Mouse (Mus musculus) layer of hippocampus, adult 2 months (tissue): Measurements from ENCODE around the gene Megf8. TPM values are rescaled to one million over a fixed set of nuclear protein-coding genes. Genes with fewer than 3 reads are reported as not detected.

Experiments used
- DNase-seq, 2 experiments: peaks; one replicate each; pipeline ENCODE4 v3.0.0; 2022; ENCODE audit warnings: low spot score in 2 of 2
- H3K27ac ChIP-seq: fragments of 200-600 bp; 2 replicates; pipeline ENCODE4 v1.8.1; 2022
- H3K4me3 ChIP-seq: fragments of 200-600 bp; 2 replicates; pipeline ENCODE4 v1.8.1; 2022; ENCODE audit warnings: mild to moderate bottlenecking
- CTCF ChIP-seq: fragments of 200-600 bp; conservative IDR thresholded peaks from 2 replicates; pipeline ENCODE4 v1.8.1; 2022; ENCODE audit warnings: antibody characterized with exemption, mild to moderate bottlenecking, moderate library complexity
- long read RNA-seq, 2 experiments: library from polyadenylated mRNA; stranded (forward); transcript quantifications; one replicate each; pipeline ENCODE4 v2.0.0; 2021; ENCODE audit warnings: borderline mapping rate in 2 of 2
- total RNA-seq, 2 experiments: library from RNA; stranded (reverse); gene quantifications; 2 replicates each; pipeline ENCODE4 v1.2.3; 2021

Gene Megf8
- total RNA-seq, result 100 to 1,000 TPM in 1 of 2 experiments, 10 to 100 TPM in 1; 96.9 to 100 TPM
- long read RNA-seq, experiment 1, full-length matches to known transcripts, result 2 of 56 reads
- long read RNA-seq, experiment 1, partial matches to known transcripts, result 50 of 56 reads
- long read RNA-seq, experiment 1, other reads (novel, unspliced or antisense), result 4 of 56 reads
- long read RNA-seq, experiment 2, full-length matches to known transcripts, result 3 of 77 reads
- long read RNA-seq, experiment 2, partial matches to known transcripts, result 28 of 77 reads
- long read RNA-seq, experiment 2, other reads (novel, unspliced or antisense), result 46 of 77 reads

DNA sequence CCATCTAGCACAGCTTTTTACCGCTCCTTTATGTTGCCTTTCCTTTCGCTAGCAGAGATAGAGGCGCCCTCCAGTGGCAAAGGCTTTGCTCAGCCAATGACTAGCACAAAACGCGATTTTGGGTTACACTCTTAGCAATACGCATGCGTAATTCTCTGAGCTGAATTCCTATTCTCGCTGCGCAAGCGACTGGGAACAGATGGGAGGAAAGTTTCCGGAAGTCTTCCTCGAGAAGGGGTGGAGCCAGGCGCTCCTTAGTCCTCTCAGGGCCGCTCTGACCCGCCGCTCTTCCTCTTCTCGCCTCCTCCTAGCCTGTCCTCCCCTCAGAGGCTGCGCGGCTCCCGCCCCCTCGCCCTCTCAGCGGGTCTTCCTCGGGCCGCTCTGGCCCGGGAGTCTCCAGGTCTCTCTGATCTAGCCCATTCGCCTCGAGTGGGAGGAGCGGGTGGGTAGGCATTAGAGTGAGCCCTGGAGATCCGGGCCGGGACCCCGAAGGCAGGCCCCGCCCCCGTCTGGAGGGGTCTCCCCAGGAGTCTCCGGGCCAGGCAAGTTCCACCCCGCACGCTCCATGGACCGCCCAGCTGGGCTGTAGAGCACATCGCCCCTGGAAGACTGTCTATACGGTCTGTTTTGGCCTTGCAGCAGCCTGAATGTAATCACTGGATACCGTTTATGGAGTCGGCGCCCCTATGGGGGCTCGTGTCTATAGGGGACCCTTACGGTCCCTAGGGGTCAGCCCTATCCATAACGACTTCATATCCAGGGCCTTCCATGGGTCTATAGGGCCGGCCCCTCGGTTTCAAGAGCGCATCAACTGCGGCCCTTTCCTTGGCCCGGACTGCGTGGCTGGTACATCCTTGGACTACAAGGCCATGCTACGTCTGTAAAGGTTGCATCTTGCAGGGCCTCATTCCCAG lies at the start of gene Megf8:
Gene Megf8, plus strand, starts transcription at position 633 of the 914 bp plus-strand sequence.
- H3K4me3 ChIP-seq, result peak within 1 kb of the TSS; percentile 77
- TF ChIP-seq CTCF, result peak; percentile 92
- H3K27ac ChIP-seq, result peak within 1 kb of the TSS; percentile 94
- peak; percentile 97 to 98 for DNase-seq

DNA sequence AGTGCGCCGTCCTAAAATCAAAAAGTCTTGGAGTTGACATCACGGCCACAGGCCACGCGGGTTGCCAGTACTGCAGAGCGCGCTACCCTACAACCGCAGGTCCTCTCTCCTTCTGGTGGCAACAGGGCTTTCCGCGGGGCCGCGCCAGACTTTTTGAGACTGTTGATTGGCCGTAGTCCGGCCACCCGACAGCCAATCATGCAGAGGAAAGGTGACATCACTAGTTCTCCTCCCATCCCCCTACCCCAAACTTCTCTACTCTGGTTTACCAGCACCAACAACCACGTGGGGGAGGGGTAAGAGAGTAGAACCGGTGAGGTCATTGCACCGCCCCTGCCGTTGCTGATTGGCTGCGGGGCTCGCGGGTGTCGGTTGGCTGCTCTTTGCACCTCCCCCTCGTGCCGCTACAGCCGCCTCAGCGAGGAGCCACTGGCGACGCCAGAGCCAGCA lies 49.6 kb upstream of the Megf8 start, which contains the start of gene Cic:
Gene Cic, plus strand, starts transcription at position 404 of the 450 bp plus-strand sequence.
- DNase-seq, result peak; percentile 98 to 100
- Histone ChIP-seq H3K4me3 (peak within 1 kb of the TSS; percentile 95), H3K27ac (peak within 1 kb of the TSS; percentile 99)
- TF ChIP-seq CTCF, result peak; percentile 38

DNA sequence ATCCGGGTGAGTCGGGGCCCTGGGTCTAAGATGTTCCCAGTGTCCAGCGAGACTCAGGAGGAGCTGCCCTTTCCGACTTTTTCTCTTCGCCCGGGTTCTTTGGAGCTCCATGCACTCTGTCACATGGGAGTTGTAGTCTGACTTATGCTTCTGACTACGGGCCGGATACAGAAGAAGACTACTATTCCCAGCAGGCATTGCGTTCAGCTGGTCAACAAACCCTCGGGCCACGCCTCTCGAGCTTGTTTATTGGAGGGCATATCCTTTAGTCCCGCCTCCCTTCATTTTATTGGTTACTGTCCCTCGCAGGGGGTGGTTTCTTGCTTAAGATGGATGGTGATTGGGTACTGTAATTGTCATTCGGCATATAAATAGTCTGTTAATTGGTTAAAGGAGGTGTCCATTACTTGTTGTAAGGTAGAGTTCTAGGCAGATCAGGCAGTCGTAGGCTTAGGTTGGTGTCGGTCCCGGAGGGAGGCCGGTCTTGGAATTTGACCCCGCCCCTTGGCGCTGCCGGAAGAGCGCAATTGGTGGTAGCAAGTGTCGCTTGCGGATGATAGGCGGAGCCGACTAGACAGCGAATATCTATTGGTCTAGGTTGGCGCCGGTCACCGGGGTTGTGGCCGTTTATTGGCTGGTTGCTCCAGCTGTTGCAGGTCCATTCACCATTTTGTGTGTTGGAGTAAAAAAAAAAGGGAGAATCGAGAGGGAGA lies 49.1 kb upstream of the Megf8 start:
- peak; percentile 99 to 100 for DNase-seq
- no peak for TF ChIP-seq CTCF
- Histone ChIP-seq H3K4me3 (peak overlapping the region; percentile 95), H3K27ac (peak overlapping the region; percentile 99)

DNA sequence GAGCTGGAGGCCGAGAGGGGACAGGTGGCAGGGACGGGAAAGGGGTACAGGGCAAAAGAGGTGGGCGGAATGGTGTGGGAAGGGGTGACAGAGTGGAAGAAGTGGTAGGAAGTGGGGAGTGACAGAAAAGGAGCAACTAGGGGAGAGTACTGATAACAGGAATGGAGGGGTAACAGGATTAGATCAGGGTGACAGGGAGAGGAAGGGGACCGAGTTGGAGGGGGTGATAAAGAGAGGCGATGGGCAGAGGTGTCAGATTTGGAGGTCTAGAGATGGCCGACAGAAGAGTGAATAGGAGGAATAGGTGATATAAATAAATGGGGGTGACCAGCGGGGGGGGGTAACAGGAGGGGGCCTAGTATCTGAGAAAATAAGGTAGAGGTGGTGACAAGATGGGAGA lies 48.4 kb upstream of the Megf8 start:
- Histone ChIP-seq H3K4me3 (peak overlapping the region; percentile 77), H3K27ac (peak overlapping the region; percentile 95)
- DNase-seq, result peak in 1 of 2 experiments; percentile 12
- no peak for TF ChIP-seq CTCF

DNA sequence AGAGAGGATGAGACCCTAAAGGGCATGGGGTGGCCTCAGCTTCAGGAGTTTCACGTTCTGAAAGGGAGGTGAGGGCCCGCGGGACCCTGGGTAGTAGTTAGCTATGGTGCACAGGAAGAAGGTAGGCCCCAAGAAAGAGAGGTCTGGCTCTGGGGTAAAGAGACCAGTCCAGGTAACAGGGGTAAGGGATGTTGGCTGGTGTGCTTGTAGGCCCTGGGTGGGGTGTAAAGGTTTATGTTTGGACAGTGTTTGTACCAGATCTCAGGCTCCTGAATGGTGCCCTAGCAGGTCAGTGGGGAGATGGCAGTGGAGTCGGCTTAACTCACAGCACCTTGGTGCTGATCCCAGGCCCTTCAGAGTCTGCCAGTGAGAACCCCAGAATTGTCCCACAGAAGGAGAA lies 47.9 kb upstream of the Megf8 start:
- Histone ChIP-seq H3K27ac (peak overlapping the region; percentile 95), H3K4me3 (peak overlapping the region; percentile 77)
- no peak for TF ChIP-seq CTCF
- no peak for DNase-seq

DNA sequence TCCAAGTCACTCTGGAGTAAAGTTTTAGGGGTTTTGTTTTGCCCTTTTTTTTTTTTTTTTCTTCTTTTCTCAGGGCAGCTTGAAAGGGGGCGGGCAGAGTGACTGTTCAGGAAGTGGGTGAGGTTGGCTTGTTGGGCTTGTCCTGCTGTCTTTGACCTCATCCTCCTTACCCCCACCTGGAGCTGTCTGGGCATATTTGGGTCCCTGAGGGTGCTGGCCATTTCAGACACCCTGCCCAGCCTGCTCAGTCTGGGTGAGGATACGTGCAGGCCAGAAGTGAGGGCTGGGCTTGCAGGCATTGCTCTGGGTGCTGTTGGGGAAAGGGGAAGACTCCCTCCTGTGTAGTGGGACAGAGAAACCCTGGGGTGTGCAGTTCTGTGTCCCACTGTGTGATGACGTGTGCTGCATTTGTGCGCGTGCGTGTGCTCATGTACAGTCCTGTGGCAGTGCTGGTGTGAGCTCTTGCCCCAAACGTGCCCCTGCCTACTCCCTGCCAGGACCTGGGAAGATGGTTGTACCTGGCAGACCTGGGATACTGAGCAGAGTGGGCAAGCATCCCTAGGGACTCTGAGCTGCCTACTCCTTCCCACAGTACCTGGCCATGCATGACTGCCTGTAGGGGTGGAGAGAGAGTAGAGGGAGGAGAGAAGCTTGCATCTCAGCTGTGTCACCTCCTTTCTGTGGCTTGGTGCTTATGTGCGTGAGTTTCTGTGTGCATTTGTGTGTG lies 47.3 kb upstream of the Megf8 start:
- H3K27ac ChIP-seq, result peak overlapping the region; percentile 95; the same call in 1 of the 2 replicates
- peak overlapping the region; percentile 77 for H3K4me3 ChIP-seq

DNA sequence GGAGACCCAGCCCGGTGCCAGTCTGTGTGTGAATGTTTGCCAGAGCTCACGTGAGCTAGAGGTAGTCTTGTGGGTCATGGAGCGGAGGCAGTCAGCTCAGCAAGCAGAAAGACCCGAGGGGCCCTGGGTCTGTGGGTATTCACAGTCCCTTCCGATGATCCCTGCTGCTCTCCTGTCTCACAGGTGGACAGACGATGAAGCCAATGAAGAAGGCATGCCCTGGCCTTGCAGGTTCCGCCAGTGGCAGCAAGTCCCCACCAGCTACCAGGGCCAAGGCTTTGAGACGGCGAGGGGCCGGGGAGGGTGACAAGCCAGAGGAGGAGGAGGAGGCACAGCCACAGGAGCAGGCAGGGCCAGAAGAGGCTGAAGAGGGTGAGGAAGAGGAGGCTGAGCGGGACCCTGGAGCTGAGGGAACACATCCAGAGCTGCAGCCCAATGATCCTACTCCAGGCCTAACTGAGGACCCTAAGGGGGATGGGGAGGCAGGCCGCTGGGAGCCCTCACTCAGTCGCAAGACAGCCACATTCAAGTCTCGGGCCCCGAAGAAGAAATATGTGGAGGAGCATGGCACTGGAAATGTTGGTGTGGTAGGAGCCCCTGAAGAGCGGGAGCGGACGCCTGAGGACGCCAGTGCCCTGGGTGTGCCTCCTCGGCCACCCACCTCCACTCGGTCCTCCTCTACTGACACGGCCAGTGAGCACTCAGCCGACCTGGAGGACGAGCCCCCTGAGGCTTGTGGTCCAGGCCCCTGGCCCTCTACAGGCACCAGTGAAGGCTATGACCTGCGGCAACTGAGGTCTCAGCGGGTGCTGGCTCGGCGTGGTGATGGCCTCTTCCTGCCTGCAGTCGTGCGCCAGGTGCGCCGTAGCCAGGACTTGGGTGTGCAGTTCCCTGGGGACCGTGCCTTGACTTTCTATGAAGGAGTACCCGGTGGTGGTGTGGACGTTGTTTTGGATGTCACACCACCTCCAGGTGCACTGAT lies 46.0 kb upstream of the Megf8 start:
- no peak overlapping the region for H3K27ac ChIP-seq
- no peak for DNase-seq

More for the DNA sequence above, 47.3 kb upstream of the Megf8 start:
- TF ChIP-seq CTCF, result no peak
- no peak for DNase-seq

DNA sequence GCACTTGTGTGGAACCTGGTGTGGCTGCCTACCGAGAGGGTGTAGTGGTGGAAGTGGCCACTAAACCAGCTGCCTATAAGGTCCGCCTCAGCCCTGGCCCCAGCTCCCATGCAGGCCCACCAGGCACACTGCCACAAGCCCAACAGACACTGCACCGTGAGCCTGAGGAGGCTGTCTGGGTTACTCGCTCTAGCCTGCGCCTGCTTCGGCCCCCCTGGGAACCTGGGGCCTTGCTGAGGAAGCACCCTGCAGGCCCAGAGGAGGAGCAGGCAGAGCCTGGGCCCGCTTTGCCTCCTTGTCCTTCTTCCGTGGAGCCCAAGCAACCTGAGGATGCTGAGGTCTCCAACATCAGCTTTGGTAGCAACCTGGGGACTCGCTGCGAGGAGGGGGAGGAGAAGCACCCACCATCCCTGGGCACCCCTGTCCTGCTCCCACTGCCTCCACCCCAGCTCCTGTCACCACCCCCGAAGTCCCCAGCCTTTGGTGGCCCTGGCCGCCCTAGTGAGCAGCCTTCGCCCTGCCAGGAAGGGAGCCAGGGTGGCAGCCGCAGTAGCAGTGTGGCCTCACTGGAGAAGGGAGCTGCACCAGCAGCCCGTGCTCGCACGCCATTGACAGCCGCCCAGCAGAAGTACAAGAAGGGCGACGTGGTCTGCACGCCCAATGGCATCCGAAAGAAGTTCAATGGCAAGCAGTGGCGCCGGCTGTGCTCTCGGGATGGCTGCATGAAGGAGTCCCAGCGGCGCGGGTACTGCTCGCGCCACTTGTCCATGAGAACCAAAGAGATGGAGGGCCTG lies 45.1 kb upstream of the Megf8 start:
- Histone ChIP-seq H3K27ac (no peak overlapping the region), H3K4me3 (no peak overlapping the region)
- DNase-seq, result no peak
- no peak for TF ChIP-seq CTCF

More for the DNA sequence above, 46.0 kb upstream of the Megf8 start:
- no peak overlapping the region for H3K4me3 ChIP-seq
- no peak for TF ChIP-seq CTCF

DNA sequence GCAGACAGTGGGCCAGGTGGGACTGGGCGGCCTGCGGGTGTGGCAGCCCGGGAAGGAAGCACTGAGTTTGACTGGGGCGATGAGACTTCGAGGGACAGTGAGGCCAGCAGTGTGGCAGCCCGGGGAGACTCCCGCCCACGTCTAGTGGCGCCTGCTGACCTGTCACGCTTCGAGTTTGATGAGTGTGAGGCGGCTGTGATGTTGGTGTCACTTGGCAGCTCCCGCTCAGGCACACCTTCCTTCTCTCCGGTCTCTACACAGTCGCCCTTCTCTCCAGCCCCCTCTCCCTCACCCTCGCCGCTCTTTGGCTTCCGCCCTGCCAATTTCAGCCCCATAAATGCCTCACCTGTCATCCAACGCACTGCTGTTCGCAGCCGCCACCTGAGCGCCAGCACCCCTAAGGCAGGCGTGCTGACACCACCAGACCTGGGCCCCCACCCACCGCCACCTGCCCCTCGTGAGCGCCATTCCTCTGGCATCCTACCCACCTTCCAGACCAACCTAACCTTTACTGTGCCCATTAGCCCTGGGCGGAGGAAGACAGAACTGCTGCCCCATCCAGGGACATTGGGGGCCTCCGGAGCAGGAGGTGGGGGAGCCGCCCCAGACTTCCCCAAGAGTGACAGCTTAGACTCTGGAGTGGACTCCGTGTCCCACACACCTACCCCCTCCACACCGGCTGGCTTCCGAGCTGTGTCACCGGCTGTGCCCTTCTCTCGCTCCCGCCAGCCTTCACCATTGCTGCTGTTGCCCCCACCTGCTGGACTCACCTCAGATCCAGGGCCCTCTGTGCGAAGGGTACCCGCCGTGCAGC lies 44.3 kb upstream of the Megf8 start:
- no peak overlapping the region for H3K4me3 ChIP-seq
- no peak for DNase-seq
- no peak overlapping the region for H3K27ac ChIP-seq
- TF ChIP-seq CTCF, result no peak
